Mouse (Mus musculus) midbrain, embryonic 13.5 days (tissue): ENCODE measurements around the gene Abcg8. TPM values are rescaled to one million over a fixed set of nuclear protein-coding genes. Genes with fewer than 3 reads are reported as not detected.

ENCODE experiments used
- ATAC-seq: fragments of 200-750 bp; cut with Nextera tagmentation; 2 replicates; pipeline ENCODE4 v1.8.0; 2017; ENCODE audit warnings: mild to moderate bottlenecking, moderate TSS enrichment, moderate library complexity
- H3K27ac ChIP-seq: fragments of 300-500 bp; sonication (generic); 2 replicates; pipeline ENCODE4 v1.5.1; 2015; ENCODE audit warnings: inconsistent platforms, mild to moderate bottlenecking, moderate library complexity
- H3K27me3 ChIP-seq: fragments of 300-500 bp; sonication (generic); 2 replicates; pipeline ENCODE4 v1.6.1; 2015; ENCODE audit warnings: mild to moderate bottlenecking, inconsistent platforms
- H3K36me3 ChIP-seq: fragments of 300-500 bp; sonication (generic); 2 replicates; pipeline ENCODE4 v1.6.1; 2015; ENCODE audit warnings: mild to moderate bottlenecking, inconsistent platforms
- H3K4me1 ChIP-seq: fragments of 300-500 bp; sonication (generic); replicated peaks from 2 replicates; pipeline ENCODE4 v1.6.1; 2015; ENCODE audit warnings: inconsistent platforms
- H3K4me2 ChIP-seq: fragments of 300-500 bp; sonication (generic); replicated peaks from 2 replicates; pipeline ENCODE4 v1.6.1; 2015; ENCODE audit warnings: moderate library complexity, mild to moderate bottlenecking, inconsistent platforms
- H3K4me3 ChIP-seq: fragments of 300-500 bp; sonication (generic); replicated peaks from 2 replicates; pipeline ENCODE4 v1.5.1; 2015; ENCODE audit warnings: mild to moderate bottlenecking, inconsistent platforms
- H3K9ac ChIP-seq: fragments of 300-500 bp; sonication (generic); replicated peaks from 2 replicates; pipeline ENCODE4 v1.6.1; 2015; ENCODE audit warnings: mild to moderate bottlenecking, inconsistent platforms
- H3K9me3 ChIP-seq: fragments of 300-500 bp; sonication (generic); 2 replicates; pipeline ENCODE4 v1.6.1; 2016; ENCODE audit warnings: mild to moderate bottlenecking, inconsistent platforms
- WGBS: fragments of 180-500 bp; shearing (Covaris S2); methylation state at CpG from one replicate; pipeline ENCODE4 v1.1.7; 2015; 5-methylcytosine and 5-hydroxymethylcytosine counted together
- polyA plus RNA-seq: library from polyadenylated mRNA; unstranded; fragments of >200 nt; fragmentation: Nextera tagmentation; extraction: Ambion mirVana; gene quantifications from 2 replicates; pipeline ENCODE4 v1.2.1, GENCODE M21; 2015

Gene Abcg8
- polyA plus RNA-seq, 1 experiment from 2014 or later, result 0.11 TPM

DNA sequence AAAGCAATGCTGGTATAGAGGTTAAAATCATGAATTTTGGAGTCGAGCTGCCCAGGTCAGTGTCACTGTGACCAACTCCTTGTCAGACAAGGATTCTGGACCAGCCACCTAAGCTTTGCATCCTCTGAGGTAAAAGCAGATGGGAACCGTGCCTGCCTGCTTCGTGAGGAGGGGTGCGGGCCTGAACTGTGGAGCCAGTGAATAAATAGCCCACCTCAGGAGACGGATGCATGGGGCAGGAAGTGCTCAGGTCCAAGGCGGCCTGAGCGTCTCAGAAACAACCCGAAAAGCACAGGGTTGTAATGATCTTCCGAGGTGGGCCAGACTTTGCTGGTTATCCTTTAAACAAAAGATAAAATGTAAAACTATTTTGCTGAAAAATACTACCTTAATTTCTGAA is 31.0 kb upstream of the Abcg8 start:
- WGBS, result 33% methylated on average over 9 of the region's 9 CpGs
- Histone ChIP-seq H3K27me3 (no peaks in the 10 kb centered on the region), H3K4me3 (no peak overlapping the region), H3K9me3 (no peaks in the 10 kb centered on the region), H3K9ac (no peak overlapping the region), H3K27ac (no peak overlapping the region), H3K4me1 (peaks cover 7% of the 10 kb centered on the region; the same call in 1 of the 2 replicates), H3K36me3 (no peaks in the 10 kb centered on the region), H3K4me2 (no peak overlapping the region)
- ATAC-seq, result no peak

DNA sequence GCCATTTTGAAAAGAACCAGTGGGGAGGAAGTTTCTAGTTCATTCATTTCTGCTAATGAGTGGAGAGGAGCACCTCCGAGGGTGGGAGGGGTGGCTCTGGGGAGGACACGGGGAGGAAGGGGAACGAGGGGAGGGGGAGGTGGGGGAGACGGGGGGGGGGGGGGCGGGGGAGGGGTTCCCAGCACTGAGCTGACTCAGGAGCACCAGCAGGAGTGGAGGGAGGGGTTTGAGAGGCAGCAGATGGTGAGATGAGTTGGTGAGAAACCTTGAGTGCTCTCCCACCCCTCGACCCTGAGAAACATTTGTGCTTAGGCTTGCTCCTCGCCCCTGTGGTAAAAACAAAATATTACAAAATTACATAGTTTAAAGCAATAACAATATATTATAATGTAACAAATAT is 30.2 kb upstream of the Abcg8 start:
- no peak overlapping the region for H3K4me3 ChIP-seq
- WGBS, result 24% methylated on average over 5 of the region's 7 CpGs
- no peaks in the 10 kb centered on the region for H3K36me3 ChIP-seq
- no peak overlapping the region for H3K9ac ChIP-seq
- no peak overlapping the region for H3K4me2 ChIP-seq
- no peak overlapping the region for H3K27ac ChIP-seq
- no peaks in the 10 kb centered on the region for H3K9me3 ChIP-seq
- no peaks in the 10 kb centered on the region for H3K27me3 ChIP-seq
- H3K4me1 ChIP-seq, result peaks cover 7% of the 10 kb centered on the region; the same call in 1 of the 2 replicates
- ATAC-seq, result no peak

DNA sequence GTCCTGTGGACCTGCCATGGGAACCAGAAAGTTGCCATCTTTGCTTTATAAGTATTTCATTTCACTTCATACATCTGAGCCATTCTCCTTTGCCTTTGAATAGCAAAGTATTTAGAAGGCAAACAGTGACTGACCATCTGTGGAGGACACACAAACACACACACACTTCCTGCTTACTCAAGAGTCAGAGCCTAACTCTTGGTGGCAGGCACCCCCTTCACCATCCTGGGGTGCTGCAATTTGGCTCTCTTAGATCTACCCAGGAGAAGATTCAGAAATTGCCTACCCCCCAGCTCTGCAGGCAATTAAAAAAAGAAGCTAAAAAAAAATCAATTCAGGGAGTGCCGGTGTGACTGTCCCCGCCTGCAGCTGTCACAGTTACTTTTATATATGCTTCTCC is 29.6 kb upstream of the Abcg8 start:
- Histone ChIP-seq H3K4me1 (peaks cover 7% of the 10 kb centered on the region; the same call in 1 of the 2 replicates), H3K4me3 (no peak overlapping the region), H3K9me3 (no peaks in the 10 kb centered on the region), H3K27me3 (no peaks in the 10 kb centered on the region), H3K36me3 (no peaks in the 10 kb centered on the region), H3K9ac (no peak overlapping the region), H3K27ac (no peak overlapping the region), H3K4me2 (no peak overlapping the region)
- ATAC-seq, result no peak
- 71% methylated on average over 2 of the region's 2 CpGs for WGBS

DNA sequence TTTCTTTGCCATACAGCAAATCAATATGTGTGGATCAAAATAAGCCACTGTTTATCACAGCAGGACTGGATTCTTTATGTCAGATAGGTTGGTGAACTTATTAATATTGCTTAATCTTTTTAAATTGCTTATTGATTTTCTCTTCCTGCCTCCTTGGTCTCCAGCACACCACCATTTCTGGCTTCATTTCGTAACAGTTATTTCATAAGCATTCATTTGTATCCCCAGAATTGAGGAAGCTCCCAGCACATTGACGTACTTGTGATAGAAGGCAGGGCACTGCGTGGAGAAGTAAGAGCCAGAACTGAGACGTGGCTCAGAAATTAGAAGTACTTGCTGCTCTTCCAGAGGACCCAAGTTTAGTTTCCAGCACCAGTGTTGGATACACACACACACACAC is 28.5 kb upstream of the Abcg8 start:
- no peak for ATAC-seq
- H3K36me3 ChIP-seq, result no peaks in the 10 kb centered on the region; the same call in 1 of the 2 replicates
- no peaks in the 10 kb centered on the region for H3K9me3 ChIP-seq
- H3K4me2 ChIP-seq, result no peak overlapping the region
- no peak overlapping the region for H3K27ac ChIP-seq
- H3K4me3 ChIP-seq, result no peak overlapping the region
- WGBS, result 88% methylated on average over 4 of the region's 4 CpGs
- H3K9ac ChIP-seq, result no peak overlapping the region
- no peaks in the 10 kb centered on the region for H3K27me3 ChIP-seq
- peaks cover 7% of the 10 kb centered on the region; the same call in 1 of the 2 replicates for H3K4me1 ChIP-seq

DNA sequence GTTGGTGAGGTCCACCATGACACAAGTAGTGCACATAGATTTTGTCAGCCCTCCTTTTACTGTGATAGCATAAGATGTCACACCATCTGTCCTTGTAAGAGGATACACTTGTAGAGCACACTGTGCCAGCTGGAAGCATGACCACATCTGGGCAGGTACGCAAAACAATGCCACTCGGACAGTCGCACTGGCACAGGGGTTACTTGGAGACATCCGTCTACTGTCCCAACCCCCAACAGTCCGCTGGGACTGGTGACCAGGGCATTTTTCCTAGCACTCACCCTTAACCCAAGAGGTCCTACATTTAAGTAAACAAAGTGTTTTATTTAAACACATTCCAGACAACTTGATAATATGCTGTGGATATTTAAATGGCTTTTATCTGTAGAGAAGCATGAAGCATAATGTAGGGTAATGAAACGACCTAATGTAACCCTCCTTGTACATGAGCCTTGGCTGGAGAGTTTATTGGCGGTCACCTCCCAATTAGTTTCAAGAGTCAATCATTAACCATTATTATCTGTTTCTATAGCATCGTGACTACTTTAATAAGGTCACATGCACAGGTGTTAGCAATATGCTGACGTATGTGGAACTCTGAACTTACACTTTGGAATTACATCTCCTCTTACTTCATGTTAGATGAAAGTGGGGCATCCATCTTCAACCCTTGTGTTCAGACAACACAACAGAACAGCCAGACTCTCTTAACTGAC is 25.6 kb upstream of the Abcg8 start:
- H3K4me1 ChIP-seq, result no peaks in the 10 kb centered on the region; the same call in 1 of the 2 replicates
- WGBS, result 95% methylated on average over 9 of the region's 9 CpGs
- no peak overlapping the region for H3K4me2 ChIP-seq
- no peaks in the 10 kb centered on the region for H3K9me3 ChIP-seq
- ATAC-seq, result no peak
- no peaks in the 10 kb centered on the region for H3K27me3 ChIP-seq
- no peak overlapping the region for H3K4me3 ChIP-seq
- H3K9ac ChIP-seq, result no peak overlapping the region
- peaks cover 4% of the 10 kb centered on the region; the same call in 1 of the 2 replicates for H3K36me3 ChIP-seq
- no peak overlapping the region for H3K27ac ChIP-seq

DNA sequence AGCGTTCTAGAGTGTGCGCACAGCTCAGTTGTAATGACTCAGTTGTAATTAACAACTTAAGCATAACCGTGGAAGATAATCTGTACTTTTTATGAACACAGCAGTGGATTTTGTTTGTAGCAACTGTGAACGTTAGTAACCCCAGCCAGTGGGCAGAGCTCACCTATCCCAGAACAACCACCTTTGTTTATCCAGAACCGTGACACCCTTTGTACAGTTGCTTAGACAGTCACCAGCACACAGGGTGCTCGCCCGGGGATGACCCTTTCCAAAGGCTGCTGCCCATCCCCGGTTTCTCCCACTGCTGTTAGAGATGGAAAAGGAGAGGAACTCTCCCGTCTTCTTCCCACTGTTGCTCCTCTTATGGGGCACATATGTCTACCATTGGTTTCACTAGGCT is 22.6 kb upstream of the Abcg8 start:
- WGBS, result 94% methylated on average over 9 of the region's 9 CpGs
- Histone ChIP-seq H3K4me2 (no peak overlapping the region), H3K9ac (no peak overlapping the region), H3K9me3 (no peaks in the 10 kb centered on the region), H3K36me3 (peaks cover 4% of the 10 kb centered on the region; the same call in 1 of the 2 replicates), H3K4me1 (peaks cover 22% of the 10 kb centered on the region), H3K27me3 (no peaks in the 10 kb centered on the region), H3K4me3 (no peak overlapping the region), H3K27ac (no peak overlapping the region)
- ATAC-seq, result no peak

DNA sequence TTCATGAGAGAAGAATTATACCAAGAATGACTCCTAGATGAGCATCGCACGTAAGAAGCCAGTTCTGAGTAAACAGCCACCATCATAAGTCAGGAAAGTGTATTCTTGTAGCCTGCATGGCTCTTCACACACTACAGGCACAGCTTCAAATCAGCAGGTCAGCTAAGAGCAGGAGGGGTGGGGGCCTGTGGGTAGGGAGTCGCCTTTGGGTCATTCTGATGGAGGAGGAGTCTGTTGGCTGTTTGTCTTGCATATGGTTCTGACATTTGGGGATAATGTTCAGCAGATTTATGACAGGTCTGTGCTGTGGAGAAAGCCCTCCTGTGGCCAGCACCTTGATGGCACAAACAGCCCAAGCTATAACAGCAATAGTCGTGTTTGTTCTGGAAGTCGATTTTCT is 19.9 kb upstream of the Abcg8 start:
- Histone ChIP-seq H3K9me3 (no peaks in the 10 kb centered on the region), H3K36me3 (peaks cover 4% of the 10 kb centered on the region; the same call in 1 of the 2 replicates), H3K9ac (no peak overlapping the region), H3K4me2 (peak overlapping the region; percentile 6; the same call in 1 of the 2 replicates), H3K27me3 (no peaks in the 10 kb centered on the region), H3K4me1 (peaks cover 22% of the 10 kb centered on the region), H3K4me3 (no peak overlapping the region), H3K27ac (peak overlapping the region; percentile 62)
- 73% methylated on average over 5 of the region's 5 CpGs for WGBS
- ATAC-seq, result 0 out of 2 replicates have a peak, but pooled peaks have one; percentile 32

DNA sequence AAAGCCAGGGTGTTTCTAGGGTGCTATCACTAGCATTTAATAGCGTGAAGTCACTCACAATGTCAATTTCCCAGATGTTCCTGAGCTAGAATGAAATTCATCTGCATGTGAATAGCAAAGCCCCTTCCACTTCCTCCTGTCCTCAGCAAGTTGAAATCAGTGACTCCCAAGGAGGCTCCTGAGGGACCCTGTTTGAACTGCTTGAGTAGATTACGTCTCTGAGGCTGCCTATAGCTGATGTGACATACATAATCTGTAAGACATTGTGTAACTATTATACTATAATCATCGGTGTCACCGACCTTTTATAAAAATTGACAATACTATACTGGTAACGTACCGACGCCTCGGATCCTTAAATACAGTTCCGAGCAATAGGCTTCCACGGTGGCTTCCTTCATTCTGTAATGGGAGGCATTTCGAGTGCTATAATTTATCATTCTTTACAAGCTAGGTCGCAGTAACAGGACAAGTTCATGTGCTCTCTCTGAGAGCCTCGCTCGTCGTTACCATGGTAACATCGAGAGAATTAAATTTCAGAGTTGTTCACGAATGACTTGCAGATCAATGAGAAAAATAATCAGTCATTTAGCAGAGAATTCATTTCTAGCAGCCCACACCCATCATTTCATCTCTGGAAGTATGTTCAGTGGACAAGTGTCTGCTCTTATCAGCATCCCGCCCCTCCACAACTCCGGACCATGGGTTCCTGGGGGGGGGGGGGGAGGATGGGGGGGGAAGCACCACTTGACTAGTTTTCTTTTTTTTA is 19.3 kb upstream of the Abcg8 start:
- Histone ChIP-seq H3K4me2 (peak overlapping the region; percentile 6; the same call in 1 of the 2 replicates), H3K9ac (no peak overlapping the region), H3K27me3 (no peaks in the 10 kb centered on the region), H3K9me3 (no peaks in the 10 kb centered on the region), H3K4me3 (no peak overlapping the region), H3K4me1 (peaks cover 22% of the 10 kb centered on the region), H3K36me3 (peaks cover 4% of the 10 kb centered on the region; the same call in 1 of the 2 replicates), H3K27ac (peak overlapping the region; percentile 62)
- ATAC-seq, result peak; percentile 73
- WGBS, result 51% methylated on average over 19 of the region's 19 CpGs

DNA sequence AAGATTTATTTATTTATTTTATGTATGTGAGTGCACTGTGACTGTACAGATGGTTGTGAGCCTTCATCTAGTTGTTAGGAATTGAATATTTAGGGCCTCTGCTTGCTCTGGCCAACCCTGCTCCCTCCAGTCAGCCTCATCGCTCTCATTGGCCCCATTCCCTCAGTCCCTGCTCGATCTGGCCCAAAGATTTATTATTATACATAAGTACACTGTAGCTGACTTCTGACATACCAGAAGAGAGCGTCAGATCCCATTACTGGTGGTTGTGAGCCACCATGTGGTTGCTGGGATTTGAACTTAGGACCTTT is 18.7 kb upstream of the Abcg8 start:
- H3K36me3 ChIP-seq, result peaks cover 4% of the 10 kb centered on the region; the same call in 1 of the 2 replicates
- peaks cover 22% of the 10 kb centered on the region for H3K4me1 ChIP-seq
- 83% methylated on average over 3 of the region's 3 CpGs for WGBS
- no peaks in the 10 kb centered on the region for H3K9me3 ChIP-seq
- H3K27me3 ChIP-seq, result no peaks in the 10 kb centered on the region
- H3K9ac ChIP-seq, result no peak overlapping the region
- H3K27ac ChIP-seq, result no peak overlapping the region
- ATAC-seq, result peak; percentile 31; the same call in 1 of the 2 replicates
- no peak overlapping the region for H3K4me3 ChIP-seq
- no peak overlapping the region for H3K4me2 ChIP-seq

DNA sequence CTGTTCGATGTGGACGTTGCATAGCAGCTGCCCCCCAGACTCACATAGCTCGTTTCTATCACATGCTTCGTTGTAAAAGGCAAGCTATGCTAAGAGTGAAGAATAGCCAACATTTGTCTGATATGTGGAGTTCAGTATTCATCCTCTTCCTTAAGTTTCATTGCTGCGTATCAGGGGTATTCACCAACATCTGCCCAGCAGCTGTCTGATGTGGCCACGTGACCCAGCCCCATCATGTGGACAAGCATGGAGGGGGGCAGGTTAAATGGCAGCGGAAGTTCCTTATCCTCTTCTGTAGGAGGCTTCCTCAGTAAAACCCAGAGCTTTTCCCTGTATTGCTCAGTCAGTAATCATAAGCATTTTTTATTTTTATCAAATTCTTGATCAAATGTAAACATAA is 18.3 kb upstream of the Abcg8 start:
- no peak overlapping the region for H3K4me3 ChIP-seq
- 84% methylated on average over 7 of the region's 7 CpGs for WGBS
- H3K36me3 ChIP-seq, result peaks cover 4% of the 10 kb centered on the region; the same call in 1 of the 2 replicates
- H3K4me1 ChIP-seq, result peaks cover 22% of the 10 kb centered on the region
- H3K9me3 ChIP-seq, result no peaks in the 10 kb centered on the region
- H3K4me2 ChIP-seq, result no peak overlapping the region
- H3K27ac ChIP-seq, result no peak overlapping the region
- H3K27me3 ChIP-seq, result no peaks in the 10 kb centered on the region
- no peak overlapping the region for H3K9ac ChIP-seq
- ATAC-seq, result no peak

DNA sequence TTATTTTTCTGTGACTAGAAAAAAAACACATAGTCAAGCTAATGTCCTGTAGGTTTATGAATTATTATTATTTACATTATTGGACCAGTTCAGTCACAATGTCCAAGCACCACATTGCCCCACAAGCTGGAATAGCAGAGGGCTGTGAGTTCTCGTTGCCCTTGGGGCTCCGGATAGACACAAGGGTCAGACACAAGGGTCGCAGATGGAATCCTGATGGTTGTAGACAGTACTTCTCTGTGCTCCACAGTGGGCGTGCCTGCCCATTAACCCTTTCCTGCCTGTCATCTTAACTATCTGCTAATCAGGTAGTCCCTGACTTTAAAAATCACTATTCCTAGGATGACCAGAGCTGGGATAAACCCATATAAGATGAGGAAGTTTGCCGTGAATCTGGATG is 17.9 kb upstream of the Abcg8 start:
- Histone ChIP-seq H3K4me1 (peaks cover 22% of the 10 kb centered on the region), H3K4me3 (no peak overlapping the region), H3K4me2 (no peak overlapping the region), H3K27ac (no peak overlapping the region), H3K9ac (no peak overlapping the region), H3K27me3 (no peaks in the 10 kb centered on the region), H3K9me3 (no peaks in the 10 kb centered on the region), H3K36me3 (peaks cover 4% of the 10 kb centered on the region; the same call in 1 of the 2 replicates)
- WGBS, result 48% methylated on average over 5 of the region's 5 CpGs
- no peak for ATAC-seq

DNA sequence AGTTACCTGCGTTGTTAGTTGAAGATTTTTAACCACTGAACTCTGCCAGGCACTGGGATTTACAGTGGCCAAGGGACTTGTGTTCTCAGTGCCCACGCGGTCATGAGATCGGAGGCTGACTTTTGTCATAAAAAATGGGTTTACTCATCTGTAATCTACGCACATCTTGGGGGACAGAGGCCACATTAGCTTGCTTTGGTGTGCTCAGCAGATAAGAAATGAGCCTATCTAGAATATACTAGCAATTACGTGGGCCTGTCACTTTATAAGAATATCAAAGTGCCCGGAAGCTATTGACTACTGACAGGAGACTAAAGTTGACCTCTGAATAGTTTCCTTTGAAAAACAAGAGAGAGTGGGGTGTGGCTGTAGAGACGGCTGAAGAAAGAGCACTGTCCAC is 17.2 kb upstream of the Abcg8 start:
- Histone ChIP-seq H3K27me3 (no peaks in the 10 kb centered on the region), H3K27ac (no peak overlapping the region), H3K9me3 (no peaks in the 10 kb centered on the region), H3K9ac (no peak overlapping the region), H3K4me2 (no peak overlapping the region), H3K4me1 (peaks cover 22% of the 10 kb centered on the region), H3K4me3 (no peak overlapping the region), H3K36me3 (no peaks in the 10 kb centered on the region)
- no peak for ATAC-seq
- 78% methylated on average over 8 of the region's 8 CpGs for WGBS
